Comparison of ENCODE assay signal across 14 mouse cellular contexts in the genomic region with DNA sequence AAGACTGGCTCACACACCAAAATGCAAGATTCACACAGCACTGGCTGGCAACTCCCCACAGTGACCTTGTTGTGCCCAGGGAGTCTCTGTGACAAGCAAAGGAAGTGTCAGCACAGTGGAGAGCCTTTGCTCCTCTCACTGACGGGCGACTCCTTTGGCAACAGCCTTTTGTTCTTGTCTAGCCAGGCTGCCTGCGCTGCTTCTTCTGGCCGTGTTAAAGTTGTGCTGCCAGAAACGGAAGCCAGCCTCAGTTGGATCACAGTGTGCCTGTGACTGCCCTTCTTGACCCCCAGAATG.
DNase-seq lines count a peak whose midpoint lies in the region; ATAC-seq and TF ChIP-seq lines count a peak whose summit lies in the region.
"Had no signal": no experiment of that assay in that cellular context is flagged by ENCODE, and none has a peak within 500 bp of the region (broad histone marks: within the 10 kb centered on the region; RNA-seq: fewer than 3 reads in every experiment).

No protein-coding gene starts in this region.

- TF ChIP-seq CTCF in midbrain, postnatal 0 days (IDR thresholded peaks at IDR 0.05) = 0 out of 2 replicates have a peak, but pooled peaks have one; percentile 9
- no peak for TF ChIP-seq CTCF in lung, adult 2 months (IDR thresholded peaks at IDR 0.05; ENCODE audit: insufficient read depth, low read length)

- 0 out of 2 replicates have a peak, but pooled peaks cover 2% of the 10 kb centered on the region for H3K4me1 ChIP-seq in hindbrain, embryonic 11.5 days (replicated peaks; ENCODE audit: control insufficient read depth, insufficient read depth, low read length)
- peaks cover 22% of the 10 kb centered on the region; the same call in 1 of the 2 replicates for H3K4me1 ChIP-seq in midbrain, postnatal 0 days (ENCODE audit: insufficient read depth, low read length)
- no peaks in the 10 kb centered on the region for H3K4me1 ChIP-seq in lung, adult 2 months (ENCODE audit: control insufficient read depth, insufficient read depth, low read length)
- H3K4me1 ChIP-seq: liver, embryonic 13.5 days had no signal

- no peaks in the 10 kb centered on the region for H3K9me3 ChIP-seq in hindbrain, embryonic 11.5 days (ENCODE audit: control insufficient read depth, low read length)
- no peaks in the 10 kb centered on the region for H3K9me3 ChIP-seq in midbrain, postnatal 0 days (ENCODE audit: low read length)
- H3K9me3 ChIP-seq: embryonic facial prominence, embryonic 15.5 days; liver, embryonic 13.5 days; megakaryocyte, embryonic 14.5 days had no signal

- no peaks in the 10 kb centered on the region for H3K27me3 ChIP-seq in hindbrain, embryonic 11.5 days (ENCODE audit: control insufficient read depth, insufficient read depth, low read length)
- no peaks in the 10 kb centered on the region for H3K27me3 ChIP-seq in midbrain, postnatal 0 days (ENCODE audit: insufficient read depth, low read length)
- H3K27me3 ChIP-seq: embryonic facial prominence, embryonic 15.5 days; liver, embryonic 13.5 days; megakaryocyte, embryonic 14.5 days had no signal

- 16% methylated on average over 5 of the region's 5 CpGs for WGBS in hindbrain, embryonic 11.5 days
- 9% methylated on average over 5 of the region's 5 CpGs for WGBS in midbrain, postnatal 0 days
- 70% methylated on average over 5 of the region's 5 CpGs for WGBS in lung, adult 2 months

- peak overlapping the region; percentile 45; the same call in 1 of the 2 replicates for H3K9ac ChIP-seq in hindbrain, embryonic 11.5 days (ENCODE audit: low read depth, low read length)
- H3K9ac ChIP-seq in midbrain, postnatal 0 days (replicated peaks; ENCODE audit: low read length, poor library complexity, severe bottlenecking) = no peak overlapping the region
- H3K9ac ChIP-seq: embryonic facial prominence, embryonic 15.5 days; liver, embryonic 13.5 days had no signal

- TF ChIP-seq POLR2A in lung, adult 2 months (IDR thresholded peaks at IDR 0.05; ENCODE audit: borderline replicate concordance, extremely low read depth, low read depth, low read length) = no peak

- no peak overlapping the region for H3K4me2 ChIP-seq in hindbrain, embryonic 11.5 days (replicated peaks; ENCODE audit: low read depth, low read length)
- no peak overlapping the region for H3K4me2 ChIP-seq in midbrain, postnatal 0 days (ENCODE audit: low read depth, low read length, poor library complexity, severe bottlenecking)
- H3K4me2 ChIP-seq: embryonic facial prominence, embryonic 15.5 days; liver, embryonic 13.5 days had no signal

- H3K4me3 ChIP-seq in hindbrain, embryonic 11.5 days (ENCODE audit: low read depth, low read length) = no peak overlapping the region
- H3K4me3 ChIP-seq in midbrain, postnatal 0 days (ENCODE audit: low read depth, low read length) = no peak overlapping the region
- no peak overlapping the region for H3K4me3 ChIP-seq in lung, adult 2 months (replicated peaks; ENCODE audit: extremely low read depth, low read depth, low read length)
- H3K4me3 ChIP-seq: embryonic facial prominence, embryonic 15.5 days; liver, embryonic 13.5 days; megakaryocyte, embryonic 14.5 days had no signal

- no peaks in the 10 kb centered on the region for H3K36me3 ChIP-seq in hindbrain, embryonic 11.5 days (ENCODE audit: control insufficient read depth, insufficient read depth, low read length)
- no peaks in the 10 kb centered on the region for H3K36me3 ChIP-seq in midbrain, postnatal 0 days (ENCODE audit: insufficient read depth, low read length)

- peak overlapping the region; percentile 91 for H3K27ac ChIP-seq in hindbrain, embryonic 11.5 days (ENCODE audit: low read depth, low read length)
- H3K27ac ChIP-seq in midbrain, postnatal 0 days (ENCODE audit: low read depth, low read length) = peak overlapping the region; percentile 94
- H3K27ac ChIP-seq: embryonic facial prominence, embryonic 15.5 days; liver, embryonic 13.5 days had no signal

- DNase-seq in cerebellum, postnatal 10 days = peak; percentile 62 to 68
- no peak for DNase-seq in cerebellum, adult 11 months
- DNase-seq in embryo, embryonic 10 days (ENCODE audit: low spot score) = peak; percentile 55
- no peak for DNase-seq in hindbrain, embryonic 11.5 days (ENCODE audit: low spot score)
- peak; percentile 80 for DNase-seq in midbrain, postnatal 0 days (ENCODE audit: low spot score)
- no peak for DNase-seq in lung, adult 2 months
- DNase-seq in urinary bladder, postnatal 14 days (ENCODE audit: low spot score) = no peak
- DNase-seq: gastrocnemius, postnatal 25 days; liver, embryonic 13.5 days; right cerebral cortex, postnatal 4 days; thymus, adult 2 months had no signal

- peak; percentile 83 for ATAC-seq in hindbrain, embryonic 11.5 days (ENCODE audit: low FRiP score)
- ATAC-seq in midbrain, postnatal 0 days (ENCODE audit: low FRiP score) = peak; percentile 65; the same call in 1 of the 2 replicates
- no peak for ATAC-seq in monocyte, adult 5-6 weeks (replicated peaks; ENCODE audit: insufficient number of reproducible peaks, low FRiP score, low TSS enrichment, poor library complexity, severe bottlenecking)

Comparison
In these comparisons a context has a peak if more than half of its experiments do, and no peak if none do; other contexts are left out.
1. DNase-seq: peak in cerebellum, postnatal 10 days (2 of 2), embryo, embryonic 10 days (single experiment) and midbrain, postnatal 0 days (single experiment); none in cerebellum, adult 11 months (single experiment), hindbrain, embryonic 11.5 days (single experiment), lung, adult 2 months (single experiment) and urinary bladder, postnatal 14 days (single experiment).